Mouse (Mus musculus) hindbrain, embryonic 10.5 days (tissue): ENCODE data around the gene Cog2. TPM values are rescaled to one million over a fixed set of nuclear protein-coding genes. Genes with fewer than 3 reads are reported as not detected.

Experiments used
- DNase-seq: peaks from one replicate; pipeline ENCODE4 v3.0.0-alpha.2; 2017; ENCODE audit warnings: low spot score
- H3K27ac ChIP-seq: fragments of 300-500 bp; sonication (generic); 2 replicates; pipeline ENCODE4 v1.5.1; 2016; ENCODE audit warnings: mild to moderate bottlenecking, moderate library complexity
- H3K27me3 ChIP-seq: fragments of 300-500 bp; sonication (generic); 2 replicates; pipeline ENCODE4 v1.6.1; 2016; ENCODE audit warnings: mild to moderate bottlenecking; ENCODE audit not compliant: poor library complexity, insufficient read depth, severe bottlenecking
- H3K36me3 ChIP-seq: fragments of 300-500 bp; sonication (generic); 2 replicates; pipeline ENCODE4 v1.6.1; 2016; ENCODE audit warnings: mild to moderate bottlenecking, moderate library complexity
- H3K4me1 ChIP-seq: fragments of 300-500 bp; sonication (generic); replicated peaks from 2 replicates; pipeline ENCODE4 v1.6.1; 2016; ENCODE audit warnings: mild to moderate bottlenecking
- H3K4me3 ChIP-seq: fragments of 300-500 bp; sonication (generic); 2 replicates; pipeline ENCODE4 v1.5.1; 2016; ENCODE audit warnings: mild to moderate bottlenecking, moderate library complexity
- H3K9me3 ChIP-seq: fragments of 300-500 bp; sonication (generic); 2 replicates; pipeline ENCODE4 v1.6.1; 2016; ENCODE audit warnings: mild to moderate bottlenecking, moderate library complexity
- WGBS: fragments of 180-500 bp; shearing (Covaris S2); methylation state at CpG from one replicate; pipeline ENCODE4 v1.1.7; 2016; 5-methylcytosine and 5-hydroxymethylcytosine counted together
- polyA plus RNA-seq: library from polyadenylated mRNA; unstranded; fragments of >200 nt; fragmentation: Nextera tagmentation; extraction: Ambion mirVana; gene quantifications from 2 replicates; pipeline ENCODE4 v1.2.1, GENCODE M21; 2016

Gene Cog2
- polyA plus RNA-seq, 1 experiment from 2014 or later, result 43.3 TPM

- Histone ChIP-seq H3K4me1 (0 out of 2 replicates have a peak, but pooled peaks cover 8% of the 10 kb centered on the region), H3K27me3 (no peaks in the 10 kb centered on the region), H3K4me3 (no peak overlapping the region), H3K27ac (no peak overlapping the region; the same call in 1 of the 2 replicates), H3K9me3 (no peaks in the 10 kb centered on the region), H3K36me3 (no peaks in the 10 kb centered on the region)
- DNase-seq, result no peak
- WGBS, result 65% methylated on average over 3 of the region's 3 CpGs
Measured at GRCm38 (mm10) chr8:124585718-124586425, 65.3 kb downstream of the Cog2 start.

- no peak for DNase-seq
- no peak overlapping the region for H3K27ac ChIP-seq
- 0 out of 2 replicates have a peak, but pooled peaks cover 8% of the 10 kb centered on the region for H3K4me1 ChIP-seq
- H3K36me3 ChIP-seq, result no peaks in the 10 kb centered on the region
- WGBS, result 78% methylated on average over 2 of the region's 2 CpGs
- H3K27me3 ChIP-seq, result no peaks in the 10 kb centered on the region
- no peak overlapping the region for H3K4me3 ChIP-seq
- H3K9me3 ChIP-seq, result no peaks in the 10 kb centered on the region
Measured at GRCm38 (mm10) chr8:124586556-124586955, 66.0 kb downstream of the Cog2 start.

- H3K27me3 ChIP-seq, result no peaks in the 10 kb centered on the region
- WGBS, result 80% methylated on average over 4 of the region's 4 CpGs
- 0 out of 2 replicates have a peak, but pooled peaks cover 8% of the 10 kb centered on the region for H3K4me1 ChIP-seq
- no peaks in the 10 kb centered on the region for H3K36me3 ChIP-seq
- DNase-seq, result no peak
- no peaks in the 10 kb centered on the region for H3K9me3 ChIP-seq
- no peak overlapping the region for H3K27ac ChIP-seq
- no peak overlapping the region for H3K4me3 ChIP-seq
Measured at GRCm38 (mm10) chr8:124589393-124589792, 68.8 kb downstream of the Cog2 start.

Other genes with a start within 250 kb of the Cog2 start
- gene Pgbd5, start 81.1 kb upstream of the Cog2 start, polyA plus RNA-seq, result 2.5 and 2.7 TPM in 2 replicates
- gene Agt, start 48.9 kb downstream of the Cog2 start, polyA plus RNA-seq, result not detected in 2 replicates
- gene Capn9, start 55.3 kb downstream of the Cog2 start, polyA plus RNA-seq, result not detected in 2 replicates
- gene 2310022B05Rik, start 142.6 kb downstream of the Cog2 start, polyA plus RNA-seq, result 20.1 and 22.2 TPM in 2 replicates
- 49.2 and 49.7 TPM in 2 replicates for gene Ttc13, start 201.2 kb downstream of the Cog2 start, polyA plus RNA-seq
- 34.3 and 38.1 TPM in 2 replicates for gene Arv1, start 201.4 kb downstream of the Cog2 start, polyA plus RNA-seq
- 4.3 and 6.7 TPM in 2 replicates for gene Fam89a, start 231.1 kb downstream of the Cog2 start, polyA plus RNA-seq